In the genomic region with DNA sequence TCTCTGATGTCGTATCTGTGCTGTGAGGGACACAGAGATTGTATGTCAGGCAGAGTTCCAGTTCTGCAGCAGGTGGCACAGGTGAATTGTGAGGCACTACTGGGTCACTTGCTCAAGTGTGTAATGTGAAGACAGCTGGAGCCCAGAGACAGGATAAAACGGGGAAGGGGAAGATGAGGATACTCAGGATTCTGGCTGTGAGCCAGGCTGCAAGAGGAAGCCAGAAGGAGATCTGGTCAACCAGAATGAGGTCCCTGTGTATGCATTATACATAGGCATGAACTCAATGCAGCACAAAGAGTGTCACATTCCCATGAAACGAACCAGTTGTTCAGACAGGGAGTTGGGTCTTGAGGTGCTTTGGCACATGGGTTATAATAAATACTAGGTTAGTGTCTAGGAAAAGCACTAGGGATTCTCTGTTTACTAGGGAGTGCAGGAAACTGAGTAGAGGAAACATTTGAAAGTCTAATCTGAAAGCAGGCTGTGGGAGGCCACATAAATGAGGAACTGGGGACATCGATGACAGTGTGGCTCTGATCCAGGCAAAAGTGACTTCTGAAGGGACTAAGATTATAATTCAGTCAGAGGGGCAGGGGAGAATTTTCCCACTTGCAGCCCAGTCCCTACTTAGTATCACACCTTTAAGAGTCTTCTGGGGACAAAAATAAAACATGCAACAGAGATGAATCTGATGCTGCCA, we compare ENCODE assay signal across 14 mouse cellular contexts.
DNase-seq lines count a peak whose midpoint lies in the region; ATAC-seq lines count a peak whose summit lies in the region.
"Had no signal": no experiment of that assay in that cellular context is flagged by ENCODE, and none has a peak within 500 bp of the region (broad histone marks: within the 10 kb centered on the region; RNA-seq: fewer than 3 reads in every experiment).

No protein-coding gene starts in this region.

- DNase-seq in kidney, adult 11 months = no peak
- peak; percentile 5 for DNase-seq in NIH3T3 (ENCODE audit: low read depth)
- DNase-seq in kidney, postnatal 14 days = peak; percentile 27
- no peak for DNase-seq in T-cell, adult 2 months (ENCODE audit: low spot score)
- DNase-seq in yolk sac, embryonic 10.5 days (ENCODE audit: low spot score) = no peak
- DNase-seq in left cerebral cortex, adult 9 months (ENCODE audit: low spot score in 2 of 2) = no peak
- DNase-seq: thymus, adult 18-20 months had no signal

- no peaks in the 10 kb centered on the region for H3K27me3 ChIP-seq in kidney, embryonic 14.5 days (ENCODE audit: control insufficient read depth, insufficient read depth, low read length)
- H3K27me3 ChIP-seq in heart, embryonic 12.5 days (replicated peaks) = no peaks in the 10 kb centered on the region
- H3K27me3 ChIP-seq: CH12.LX; hindbrain, embryonic 13.5 days had no signal

- WGBS in kidney, embryonic 14.5 days = 26% methylated on average over 4 of the region's 4 CpGs
- 51% methylated on average over 4 of the region's 4 CpGs for WGBS in heart, embryonic 12.5 days

- peak overlapping the region; percentile 77 for H3K27ac ChIP-seq in kidney, embryonic 14.5 days (ENCODE audit: low read depth, low read length)
- H3K27ac ChIP-seq in heart, embryonic 12.5 days (ENCODE audit: poor library complexity, severe bottlenecking) = peak overlapping the region; percentile 48
- H3K27ac ChIP-seq: macrophage had no signal

- H3K4me1 ChIP-seq in kidney, embryonic 14.5 days (ENCODE audit: control insufficient read depth, insufficient read depth, low read length) = peaks cover 21% of the 10 kb centered on the region
- peaks cover 14% of the 10 kb centered on the region for H3K4me1 ChIP-seq in heart, embryonic 12.5 days (replicated peaks)

- ATAC-seq in kidney, embryonic 14.5 days (ENCODE audit: low FRiP score, low TSS enrichment) = no peak
- ATAC-seq in heart, embryonic 12.5 days (ENCODE audit: insufficient number of reproducible peaks, low FRiP score) = no peak
- ATAC-seq: activated CD4-positive, CD25-positive, alpha-beta regulatory T cell, adult 4 months; forebrain, embryonic 14.5 days had no signal

- H3K9me3 ChIP-seq in kidney, embryonic 14.5 days (ENCODE audit: control insufficient read depth, low read length) = no peaks in the 10 kb centered on the region
- H3K9me3 ChIP-seq in heart, embryonic 12.5 days (replicated peaks) = no peaks in the 10 kb centered on the region
- H3K9me3 ChIP-seq: hindbrain, embryonic 13.5 days had no signal

- no peak overlapping the region for H3K4me2 ChIP-seq in kidney, embryonic 14.5 days (replicated peaks; ENCODE audit: low read depth, low read length)
- no peak overlapping the region for H3K4me2 ChIP-seq in heart, embryonic 12.5 days
- H3K4me2 ChIP-seq: hindbrain, embryonic 13.5 days had no signal

- H3K4me3 ChIP-seq in kidney, embryonic 14.5 days (ENCODE audit: low read length) = no peak overlapping the region
- no peak overlapping the region for H3K4me3 ChIP-seq in heart, embryonic 12.5 days
- H3K4me3 ChIP-seq: hindbrain, embryonic 13.5 days had no signal

- no peak overlapping the region for H3K9ac ChIP-seq in kidney, embryonic 14.5 days (ENCODE audit: low read depth, low read length)
- no peak overlapping the region for H3K9ac ChIP-seq in heart, embryonic 12.5 days
- H3K9ac ChIP-seq: hindbrain, embryonic 13.5 days had no signal

- no peaks in the 10 kb centered on the region for H3K36me3 ChIP-seq in kidney, embryonic 14.5 days (ENCODE audit: control insufficient read depth, insufficient read depth, low read length)
- H3K36me3 ChIP-seq in heart, embryonic 12.5 days = no peaks in the 10 kb centered on the region
- H3K36me3 ChIP-seq: hindbrain, embryonic 13.5 days had no signal

Comparison
In these comparisons a context has a peak if more than half of its experiments do, and no peak if none do; other contexts are left out.
1. DNase-seq: peak in NIH3T3 (single experiment) and kidney, postnatal 14 days (single experiment); none in kidney, adult 11 months (single experiment), T-cell, adult 2 months (single experiment), yolk sac, embryonic 10.5 days (single experiment) and left cerebral cortex, adult 9 months (0 of 2).